Mouse (Mus musculus): ENCODE measurements around the gene Ate1.
"Not testable (repeated sequence)": the region's sequence is repeated elsewhere in the genome, so short reads cannot be mapped to it uniquely, and the experiment has no call there.

Ate1 gene

DNA sequence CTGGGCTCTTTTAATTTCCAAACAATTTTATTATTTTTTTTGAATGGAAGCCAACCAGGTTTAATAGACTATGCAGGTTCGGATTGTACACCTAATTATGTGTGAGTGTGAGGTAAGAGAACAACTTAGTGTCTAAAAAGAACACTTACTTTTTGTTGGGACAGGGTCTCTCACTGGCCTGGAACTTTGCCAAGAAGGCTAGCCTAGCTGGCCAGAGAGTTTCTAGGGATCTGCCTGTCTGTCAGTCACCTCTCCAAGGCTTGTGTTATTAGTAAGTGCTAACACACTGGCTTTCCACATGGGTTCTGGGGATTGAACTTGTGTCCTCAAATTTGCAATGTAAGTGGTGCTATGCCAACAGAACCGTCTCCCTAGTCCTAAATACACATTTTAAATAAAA is 116.8 kb downstream of the Ate1 start:
- CTCF ChIA-PET, result no interaction called here

DNA sequence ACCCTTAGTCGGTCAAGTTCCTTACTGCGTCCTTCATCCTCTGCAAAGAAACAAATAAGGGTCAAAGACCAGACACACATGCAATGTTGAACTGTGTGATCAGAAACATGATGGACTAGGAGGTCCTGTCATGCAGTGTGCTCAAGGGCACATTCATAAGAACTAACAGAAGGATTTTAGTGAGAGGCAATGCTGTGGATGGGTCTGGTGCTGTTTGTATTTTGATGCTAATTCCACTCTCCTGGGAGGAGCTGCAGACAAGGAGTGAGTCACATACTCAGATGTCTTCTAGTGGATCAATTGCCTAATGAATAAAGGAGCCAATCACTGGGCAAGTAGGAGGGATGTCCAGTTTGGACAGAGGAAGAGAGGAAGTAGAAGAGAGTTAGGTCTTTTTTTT is 125.5 kb downstream of the Ate1 start:
- CTCF ChIA-PET, result no interaction called here

DNA sequence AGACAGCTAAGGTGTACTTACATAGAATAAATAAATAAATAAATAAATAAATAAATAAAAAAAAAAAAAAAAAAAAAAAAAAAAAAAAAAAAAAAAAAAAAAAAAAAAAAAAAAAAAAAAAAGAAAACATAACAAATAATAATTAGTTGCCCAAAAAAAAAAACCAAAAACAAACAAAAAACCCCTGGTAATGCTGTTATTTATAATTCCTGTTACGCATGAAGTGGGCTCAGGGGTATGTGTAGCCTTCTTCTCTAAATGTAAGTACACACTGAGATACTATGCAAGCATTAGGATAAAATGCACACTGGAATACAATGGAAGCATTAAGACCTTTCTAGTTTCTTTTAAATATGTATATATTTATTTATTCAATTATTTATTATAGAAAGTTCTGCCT is 130.1 kb downstream of the Ate1 start:
- CTCF ChIA-PET, result not testable (repeated sequence)

DNA sequence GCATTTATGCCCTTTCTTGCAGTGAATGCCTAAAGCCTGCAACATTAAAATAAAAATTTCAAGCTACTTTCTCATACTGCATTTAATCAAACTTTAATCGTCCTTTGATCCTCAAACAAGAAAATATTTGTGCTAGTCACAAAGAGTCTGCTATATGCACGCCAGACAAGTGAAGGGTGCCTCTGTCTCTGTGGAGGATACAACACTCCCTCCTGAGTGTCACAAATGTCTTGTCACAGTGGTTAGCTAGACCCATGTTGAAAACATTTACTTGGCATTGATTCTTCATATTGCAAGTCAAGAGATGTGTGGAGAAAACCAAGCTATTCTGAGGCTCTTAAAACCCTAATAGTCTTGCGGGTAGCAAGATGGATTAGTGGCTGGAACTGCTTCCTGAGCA is 133.9 kb downstream of the Ate1 start:
- CTCF ChIA-PET, result no interaction called here

DNA sequence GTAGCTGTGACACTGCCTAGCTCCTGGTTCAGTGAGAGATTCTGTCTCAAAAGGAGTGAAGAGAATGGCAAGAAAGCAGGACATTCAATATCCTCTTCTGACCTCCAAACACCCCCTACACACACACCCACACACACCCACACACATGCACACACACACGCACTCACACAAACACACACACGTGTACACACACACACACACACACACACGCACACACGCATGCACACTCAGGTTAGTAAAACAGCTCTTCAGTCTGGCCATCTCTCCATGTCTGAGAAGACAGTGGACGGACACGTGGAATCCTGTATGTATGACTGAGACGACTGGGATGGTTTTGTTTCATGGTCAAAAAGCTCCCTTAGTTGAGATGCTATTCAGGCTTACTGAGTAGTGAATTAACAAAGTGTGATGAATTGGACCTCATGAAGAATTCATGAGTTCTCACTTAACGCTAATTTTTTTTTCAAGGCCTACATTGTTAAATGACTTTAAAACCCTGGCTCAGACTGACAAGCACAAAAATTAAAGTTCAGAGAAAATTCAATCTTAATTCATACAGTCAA is 134.4 kb downstream of the Ate1 start:
- CTCF ChIA-PET, result interaction anchor here (0.7 kb wide), 1 partner anchor 15 kb away, joined by 8 read pairs; no protein-coding TSS in a partner anchor

DNA sequence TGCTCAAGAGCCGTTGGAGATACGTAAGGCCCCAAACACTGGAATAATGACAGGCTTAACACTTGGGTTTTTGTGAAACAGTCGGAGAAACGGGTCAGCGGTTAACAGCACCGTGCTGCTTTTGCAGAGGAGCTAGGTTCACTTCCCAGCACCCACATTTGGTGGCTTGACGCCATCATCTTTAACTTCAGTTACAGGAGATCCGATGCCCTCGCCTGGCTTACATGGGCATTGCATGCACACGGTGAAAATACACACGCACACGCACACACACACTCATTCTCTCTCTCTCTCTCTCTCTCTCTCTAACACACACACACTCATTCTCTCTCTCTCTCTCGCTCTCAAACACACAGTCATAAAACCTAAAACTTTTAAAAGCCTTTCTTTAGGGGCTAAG is 138.0 kb downstream of the Ate1 start:
- CTCF ChIA-PET, result no interaction called here

DNA sequence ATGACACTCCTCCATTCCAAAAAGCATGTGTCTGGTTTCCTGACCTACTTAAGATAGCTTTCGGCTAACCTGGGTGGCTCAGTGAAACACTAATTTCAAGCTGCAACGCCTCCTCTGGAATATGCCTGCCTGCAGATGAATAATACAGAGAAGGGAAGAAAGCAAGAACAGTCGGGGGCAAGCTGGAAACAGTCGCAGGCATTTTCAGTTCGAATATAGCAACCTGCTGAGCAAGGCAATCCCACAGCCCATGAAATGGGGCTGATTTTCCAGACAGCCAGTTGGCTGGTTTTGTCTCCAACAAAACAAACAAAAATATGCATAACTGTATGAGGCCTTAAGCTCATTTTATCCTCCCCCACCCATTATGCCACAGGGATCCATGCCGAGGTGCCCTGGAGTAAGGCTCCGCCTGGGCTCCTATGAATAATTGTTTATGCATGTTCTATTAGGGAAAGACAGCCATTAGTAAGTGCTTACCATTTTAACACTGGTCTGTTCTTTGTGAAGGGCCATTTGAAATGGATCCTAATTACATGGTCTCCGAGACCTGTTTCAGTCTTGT is 138.7 kb downstream of the Ate1 start:
- CTCF ChIA-PET, result interaction anchor here (0.5 to 0.6 kb wide), 2 partner anchors 68 to 519 kb away, joined by 3 to 5 read pairs; no protein-coding TSS in a partner anchor

DNA sequence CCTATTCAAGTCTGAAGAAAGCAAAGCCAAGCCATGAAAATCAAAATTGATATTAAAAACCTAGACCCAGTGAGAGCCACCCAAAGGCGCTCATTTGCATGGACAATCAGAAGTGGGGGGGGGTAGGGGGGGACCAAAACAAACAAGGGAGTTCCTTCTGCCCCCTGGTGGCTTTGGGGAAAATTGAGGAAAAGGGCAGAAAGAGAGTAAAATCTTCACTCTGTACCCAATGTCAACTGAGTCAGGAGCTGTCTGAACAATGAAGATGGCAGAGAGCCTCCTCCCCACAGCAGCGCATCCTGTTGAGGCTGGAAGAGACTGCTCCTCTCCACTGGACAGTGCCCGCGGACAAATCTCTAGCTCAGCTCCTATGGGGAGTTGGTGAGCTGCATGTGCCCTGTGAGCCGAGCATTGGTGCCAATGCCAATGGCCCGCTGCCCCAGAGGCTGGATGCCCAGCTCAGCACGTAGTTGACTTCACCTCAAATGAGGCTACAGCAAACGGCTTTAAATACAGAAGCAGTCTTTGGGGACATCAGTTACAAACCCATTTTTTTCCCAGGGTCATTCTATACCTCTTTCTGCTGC is 139.3 kb downstream of the Ate1 start:
- CTCF ChIA-PET, result interaction anchor here (0.6 kb wide), 1 partner anchor 69 kb away, joined by 3 read pairs; no protein-coding TSS in a partner anchor

DNA sequence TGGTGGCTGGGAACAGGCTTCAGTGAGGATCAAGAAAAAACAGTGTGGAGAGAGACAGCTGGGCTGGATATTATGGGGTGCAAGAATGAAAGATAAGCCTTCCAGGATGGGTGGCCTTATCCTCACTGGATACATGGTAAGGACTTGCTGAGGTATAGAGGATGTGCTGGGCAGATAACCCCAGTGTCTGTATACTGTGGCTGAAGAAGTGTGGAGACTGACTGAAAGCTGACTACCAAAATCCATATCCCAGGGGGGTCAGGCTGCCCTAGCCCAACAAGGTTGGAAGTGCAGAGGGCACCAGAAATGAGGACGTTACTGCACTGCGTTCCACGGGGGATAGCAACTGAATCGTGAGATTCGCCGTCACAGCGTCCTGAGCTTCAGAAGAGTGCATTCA is 139.8 kb downstream of the Ate1 start:
- CTCF ChIA-PET, result no interaction called here

DNA sequence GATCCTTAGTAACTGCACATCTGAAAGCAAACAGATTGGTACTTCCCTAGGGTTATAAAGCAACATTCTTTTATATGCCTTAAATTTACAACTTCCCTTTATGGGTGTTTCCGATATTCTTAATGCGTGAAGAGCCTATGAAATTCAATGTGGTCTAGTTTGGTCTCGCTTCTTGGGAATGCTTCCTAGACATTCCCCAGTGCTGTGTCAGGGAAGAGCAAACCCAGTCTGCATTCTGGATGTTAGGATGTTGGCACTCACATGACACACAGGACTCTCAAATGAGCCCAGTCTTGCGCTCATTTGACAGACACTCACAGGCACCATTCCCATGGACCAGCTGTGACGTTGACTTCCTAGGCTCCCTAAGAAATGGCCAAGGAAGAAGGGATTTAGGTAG is 140.3 kb downstream of the Ate1 start:
- CTCF ChIA-PET, result no interaction called here

DNA sequence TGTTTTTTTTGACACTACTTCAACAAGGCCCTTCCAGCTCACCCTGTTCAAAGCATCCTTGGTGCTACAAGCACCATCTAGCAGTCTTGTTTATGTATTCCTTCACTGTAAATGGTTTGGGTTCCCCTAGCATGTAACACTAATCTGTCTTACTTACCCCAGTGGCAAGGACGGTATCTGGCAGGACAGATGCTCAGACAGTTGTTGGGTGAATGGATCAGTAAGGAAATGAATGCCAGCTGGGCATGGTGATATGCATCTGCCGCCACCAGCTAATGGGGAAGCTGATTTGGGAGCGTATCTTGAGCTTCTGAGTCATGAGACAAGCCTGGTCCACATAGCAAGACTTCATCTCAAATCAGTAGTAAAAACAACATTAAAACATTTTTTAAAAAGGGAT is 141.9 kb downstream of the Ate1 start:
- CTCF ChIA-PET, result no interaction called here

DNA sequence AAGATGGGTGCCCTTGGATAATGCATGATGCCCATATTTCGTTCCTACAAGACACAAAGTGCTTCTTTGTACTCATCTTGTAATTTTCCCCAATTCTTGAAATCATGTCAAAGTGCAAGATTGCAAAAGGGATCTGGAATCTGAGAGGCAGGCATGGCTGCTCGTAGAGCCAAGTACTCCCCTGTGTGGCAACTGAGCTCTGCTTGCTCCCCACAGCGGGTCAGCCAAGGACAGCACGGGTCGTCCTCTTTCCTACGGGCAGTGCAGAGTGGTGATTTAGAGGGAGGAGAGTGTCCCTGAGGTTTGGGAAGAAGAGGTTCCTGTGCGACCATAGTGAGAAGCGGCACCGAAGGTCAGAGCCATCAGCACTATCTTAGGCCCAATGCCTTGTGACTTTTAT is 145.9 kb downstream of the Ate1 start:
- CTCF ChIA-PET, result no interaction called here

DNA sequence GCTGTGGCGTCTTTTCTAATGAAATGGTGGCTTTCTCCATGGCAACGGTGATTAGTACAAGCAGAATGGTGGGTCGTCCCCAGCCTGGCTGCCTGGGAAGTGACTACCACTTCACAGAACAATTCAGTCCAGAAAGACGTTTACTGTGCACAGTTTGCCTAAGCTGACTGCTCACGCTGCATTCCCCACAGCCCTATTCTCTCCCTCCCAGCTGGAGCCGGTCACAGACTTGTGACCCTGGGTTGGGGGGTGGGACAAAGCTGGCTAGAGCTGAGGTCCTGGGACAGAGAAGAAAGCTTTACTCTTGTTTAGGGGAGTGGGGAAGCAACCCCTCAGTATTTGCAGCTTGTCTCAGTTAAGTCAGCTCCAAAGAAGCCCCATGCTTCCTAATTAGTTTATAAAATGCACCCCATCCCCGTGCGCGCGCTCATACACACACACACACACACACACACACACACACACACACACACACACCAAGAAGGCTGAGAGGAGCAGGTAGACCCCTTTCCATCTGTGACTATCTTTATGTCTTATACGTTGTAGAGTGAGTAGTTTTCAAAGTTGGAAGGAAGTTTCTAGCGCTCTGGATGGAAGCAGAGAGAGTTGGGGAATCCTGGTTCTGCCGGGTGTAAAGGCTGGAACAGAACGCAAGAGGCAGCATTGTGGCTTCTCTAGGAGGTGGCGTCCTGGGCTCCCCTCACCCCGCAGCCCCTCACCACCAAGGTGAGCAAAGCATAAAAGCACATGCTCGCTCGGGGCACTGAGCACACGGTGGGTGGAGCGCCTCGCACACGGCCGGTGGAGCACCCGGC is 151.1 kb downstream of the Ate1 start:
- CTCF ChIA-PET, result no interaction called here

DNA sequence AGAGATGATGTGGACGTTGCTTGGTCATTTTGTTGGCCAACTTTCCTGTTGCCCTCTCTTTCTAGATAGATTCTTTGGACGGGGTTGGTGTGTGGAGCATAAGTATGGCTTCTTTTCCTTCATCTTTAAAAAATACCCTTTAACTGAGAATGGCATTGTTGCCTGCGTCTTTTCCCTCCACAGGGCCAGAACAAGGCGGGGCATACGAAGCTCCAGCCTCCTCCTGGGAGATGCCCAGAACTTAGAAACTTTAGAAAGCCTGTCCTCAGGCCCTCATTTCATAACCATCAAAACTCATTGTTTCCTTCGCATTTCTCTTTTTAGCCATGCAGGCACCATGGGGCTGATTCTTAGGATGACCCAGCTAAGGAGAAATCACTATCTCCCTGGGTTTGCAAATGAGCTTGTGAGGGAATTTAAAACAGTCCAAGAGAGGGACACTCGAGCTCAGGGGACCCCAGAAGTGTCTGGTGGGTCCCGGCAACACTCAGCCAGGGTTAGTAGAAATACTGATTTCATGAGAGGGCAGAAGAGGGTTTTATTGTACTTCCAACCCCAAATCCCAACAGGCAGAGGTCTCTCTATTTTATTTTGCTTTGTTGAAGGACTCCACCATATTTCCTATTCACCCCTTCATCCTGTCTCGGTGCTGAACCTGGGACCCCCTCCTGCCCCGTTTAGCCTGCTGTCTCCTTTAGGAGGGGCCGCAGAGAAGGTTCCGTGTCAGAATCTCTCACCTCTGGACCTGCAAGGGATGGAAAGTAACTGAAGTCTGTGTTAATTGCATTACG is 151.9 kb downstream of the Ate1 start:
- CTCF ChIA-PET, result no interaction called here

DNA sequence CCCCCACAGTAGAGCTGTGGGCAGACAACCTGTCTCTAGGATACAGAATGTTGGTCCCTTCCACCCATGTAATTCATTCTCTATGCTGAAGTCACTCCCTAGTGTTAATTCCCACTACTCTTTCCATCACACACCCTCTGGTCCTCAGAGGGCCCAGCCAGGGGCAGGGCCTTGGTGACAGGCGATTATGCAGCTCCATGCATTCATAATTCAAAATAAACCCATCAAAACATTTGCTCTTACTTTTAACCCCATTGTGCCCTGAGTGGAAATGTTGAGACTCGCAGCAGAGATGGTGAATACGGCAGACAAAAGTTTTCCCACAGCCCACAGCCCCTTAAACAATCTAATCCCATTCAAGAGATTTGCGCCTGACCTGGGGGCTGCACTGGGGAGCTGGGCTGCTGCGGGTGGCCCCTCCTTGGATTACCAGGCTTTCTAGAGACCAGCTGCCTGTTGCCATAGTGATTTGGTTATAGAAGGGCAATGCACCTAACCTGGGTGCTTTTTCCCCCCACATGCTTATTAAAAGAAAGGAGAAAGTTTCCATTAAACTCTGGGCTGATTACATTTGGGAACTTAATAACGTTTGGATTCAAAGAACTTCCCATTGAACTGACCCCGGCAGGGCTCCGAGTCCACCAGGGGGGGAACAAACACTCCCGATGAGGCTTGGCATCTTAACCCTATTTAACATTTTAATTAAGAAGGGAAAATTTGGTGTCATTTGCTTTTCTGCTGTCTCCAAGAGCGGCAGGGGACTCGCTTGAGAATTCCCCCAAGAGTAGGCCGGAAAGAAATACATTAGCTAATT is 152.7 kb downstream of the Ate1 start:
- CTCF ChIA-PET, result no interaction called here

DNA sequence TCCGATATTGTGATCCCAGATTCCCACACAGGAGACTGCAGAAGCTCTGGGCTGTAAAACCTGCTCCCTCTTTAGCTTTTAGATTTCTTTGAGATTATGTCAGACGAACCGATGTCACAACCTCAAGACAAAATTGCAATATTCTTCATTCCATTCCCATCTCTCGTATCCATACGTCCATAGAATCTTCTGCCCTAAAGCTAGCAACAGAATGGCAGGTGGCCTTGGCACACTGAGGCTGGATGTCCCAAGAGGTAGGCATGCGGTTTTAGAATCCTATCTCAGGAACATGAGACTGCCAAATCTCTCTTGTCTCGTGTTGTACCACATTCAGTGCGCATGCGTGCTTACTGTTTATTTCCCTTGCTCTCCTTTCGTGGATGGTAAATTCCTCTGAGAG is 154.5 kb downstream of the Ate1 start:
- CTCF ChIA-PET, result no interaction called here

Data from spleen, embryonic (tissue).